Mouse (Mus musculus) frontal cortex, postnatal 10 days (tissue): ENCODE results near the gene 4921511M17Rik.
"Not testable (repeated sequence)": the region's sequence is repeated elsewhere in the genome, so short reads cannot be mapped to it uniquely, and the experiment has no call there.

Experiments
- DNase-seq, 2 experiments: peaks; one replicate each; pipeline ENCODE4 v3.0.0; 2022; ENCODE audit warnings: low spot score in 2 of 2, mixed read lengths in 1 of 2

4921511M17Rik gene

GRCm38 (mm10) chrX:154033727-154034126, at the start of gene 4921511M17Rik:
TSS of gene 4921511M17Rik (minus strand) at chrX:154033827.
- not testable (repeated sequence) for DNase-seq

- DNase-seq = not testable (repeated sequence)
Observed at GRCm38 (mm10) chrX:154054939-154055338, 21.3 kb upstream of the 4921511M17Rik start, which contains the start of gene Gm10057. TSS of gene Gm10057 (minus strand) at chrX:154055039.

GRCm38 (mm10) chrX:154012540-154012939, 21.1 kb downstream of the 4921511M17Rik start, which contains the start of gene Samt1:
TSS of gene Samt1 (minus strand) at chrX:154012640.
- not testable (repeated sequence) for DNase-seq

GRCm38 (mm10) chrX:153976914-153977313, 56.7 kb downstream of the 4921511M17Rik start:
- DNase-seq = not testable (repeated sequence)

- not testable (repeated sequence) for DNase-seq
Observed at GRCm38 (mm10) chrX:153976467-153976866, 57.2 kb downstream of the 4921511M17Rik start.

GRCm38 (mm10) chrX:153974450-153974849, 59.2 kb downstream of the 4921511M17Rik start:
- DNase-seq = no peak
